Mouse (Mus musculus) kidney, postnatal 4 days (tissue): Measurements from ENCODE around the gene Rps13.
"Not testable (repeated sequence)": the region's sequence is repeated elsewhere in the genome, so short reads cannot be mapped to it uniquely, and the experiment has no call there.

Experiments
- DNase-seq, 2 experiments: peaks; one replicate each; pipeline ENCODE4 v3.0.0; 2021; ENCODE audit warnings: mixed read lengths in 2 of 2

Rps13 gene

DNA sequence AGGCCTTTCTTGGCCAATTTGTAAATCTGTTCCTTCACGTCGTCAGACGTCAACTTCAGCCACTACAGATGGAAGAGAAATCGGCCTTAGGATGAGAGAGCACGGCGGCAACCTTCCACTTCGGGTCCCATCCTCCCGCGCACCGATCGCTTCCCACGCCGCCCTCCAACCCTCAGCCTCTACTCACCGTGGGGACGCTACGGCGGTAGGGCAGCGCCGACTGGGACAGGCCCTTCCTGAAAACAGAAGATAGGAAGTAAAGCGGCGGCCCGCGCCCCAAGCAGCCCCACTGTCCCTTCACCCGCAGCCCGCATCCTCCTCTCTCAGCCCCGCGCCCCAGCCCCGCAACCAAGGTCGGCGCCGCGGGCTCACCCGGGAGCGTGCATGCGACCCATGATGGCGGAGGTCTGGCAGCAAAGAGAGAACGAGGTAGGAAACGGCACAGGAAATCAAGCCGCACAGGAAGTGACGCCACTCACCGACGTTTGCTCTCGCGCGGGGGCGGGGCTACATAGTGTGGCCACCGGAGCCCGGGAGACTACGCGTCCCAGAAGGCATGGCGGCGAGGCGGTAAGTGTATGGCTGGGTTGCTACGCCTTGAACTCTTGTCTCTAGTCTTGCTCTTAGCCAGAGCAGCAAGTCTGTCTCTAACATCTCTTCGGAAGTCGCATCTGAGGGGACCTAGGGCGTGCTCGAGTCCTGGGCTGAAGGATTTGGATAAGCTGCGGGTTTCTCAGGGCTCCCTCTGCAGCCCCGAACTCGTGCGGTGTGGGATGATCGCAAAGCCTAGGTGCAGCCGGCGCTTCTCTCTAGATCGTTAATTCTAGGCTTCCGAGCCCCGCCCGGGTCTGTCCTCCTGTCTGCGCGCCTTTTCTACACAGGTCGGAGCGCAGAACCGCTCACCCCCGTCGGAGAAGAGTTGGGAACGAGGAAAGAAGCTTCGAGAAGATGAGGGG lies at the start of gene Rps13:
Gene Rps13 (minus strand): TSS at position 483 of the 956 bp plus-strand sequence.
- DNase-seq: peak; percentile 99

DNA sequence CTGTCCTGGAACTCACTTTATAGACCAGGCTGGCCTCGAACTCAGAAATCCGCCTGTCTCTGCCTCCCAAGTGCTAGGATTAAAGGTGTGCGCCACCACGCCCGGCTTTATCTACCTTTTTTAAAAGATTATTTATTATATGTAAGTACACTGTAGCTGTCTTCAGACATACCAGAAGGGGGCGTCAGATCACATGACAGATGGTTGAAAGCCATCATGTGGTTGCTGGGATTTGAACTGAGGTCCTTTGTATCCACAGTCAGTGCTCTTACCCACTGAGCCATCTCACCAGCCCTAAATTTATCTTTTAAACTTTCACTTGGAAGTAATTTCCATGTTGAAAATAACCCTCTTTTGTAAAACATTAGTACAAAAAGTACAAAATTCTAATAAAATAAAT lies 45.2 kb upstream of the Rps13 start:
- not testable (repeated sequence) for DNase-seq

DNA sequence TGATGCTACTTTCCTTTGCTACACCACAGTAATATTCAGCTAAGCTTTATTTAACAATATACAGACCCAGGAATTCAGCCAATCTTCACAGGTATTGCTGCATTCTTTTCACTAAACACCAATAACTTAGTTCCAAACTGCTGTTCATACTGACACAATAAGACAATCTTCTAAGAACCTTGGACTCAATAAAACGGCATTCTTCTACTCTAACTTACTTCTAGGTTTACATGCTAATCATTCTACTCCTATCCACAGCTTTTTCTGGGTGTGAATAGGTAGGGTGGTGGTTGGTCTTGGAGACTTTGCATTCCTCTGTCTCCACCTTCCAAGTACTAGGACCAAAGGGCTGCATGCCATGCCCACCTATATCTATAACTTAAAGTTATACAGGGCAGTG lies 40.3 kb upstream of the Rps13 start:
- no peak for DNase-seq

DNA sequence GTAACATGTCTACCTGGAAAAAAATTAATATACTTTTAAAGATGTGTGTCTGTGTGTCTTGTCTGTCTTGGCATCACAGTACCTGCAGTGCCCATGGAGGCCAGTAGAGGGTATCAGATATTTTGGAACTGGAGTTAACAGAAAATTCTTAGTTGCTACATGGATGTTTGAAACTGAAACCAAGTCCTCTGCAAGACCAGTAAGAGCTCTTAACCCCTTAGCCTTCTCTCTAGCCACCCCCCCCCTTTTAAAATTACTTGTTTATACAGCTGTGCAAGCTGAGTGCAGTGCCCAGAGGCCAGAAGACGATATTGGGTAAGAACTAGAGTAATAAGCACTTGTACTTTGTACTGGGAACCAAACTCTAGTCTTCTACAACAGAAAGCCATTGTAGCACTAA lies 2.2 kb upstream of the Rps13 start:
- peak; percentile 76 to 80 for DNase-seq

DNA sequence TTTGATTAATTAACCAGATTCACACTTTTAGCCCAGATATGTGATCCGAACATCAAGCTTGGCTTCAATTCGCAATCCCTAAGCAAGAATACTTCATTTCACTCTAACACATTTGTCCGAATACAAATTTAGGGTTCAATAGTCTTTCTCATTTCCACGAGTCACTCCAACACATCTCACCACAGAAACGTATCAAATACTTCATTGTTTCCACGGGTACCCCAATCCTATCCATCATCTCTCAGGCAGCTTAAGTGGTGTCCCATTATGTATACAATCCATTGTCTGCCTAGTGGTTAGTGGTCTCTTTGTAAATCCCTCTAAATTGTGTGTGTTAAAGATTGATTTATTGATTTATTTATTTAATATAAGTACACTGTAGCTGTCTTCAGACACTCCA lies 1.1 kb upstream of the Rps13 start:
- DNase-seq: no peak

DNA sequence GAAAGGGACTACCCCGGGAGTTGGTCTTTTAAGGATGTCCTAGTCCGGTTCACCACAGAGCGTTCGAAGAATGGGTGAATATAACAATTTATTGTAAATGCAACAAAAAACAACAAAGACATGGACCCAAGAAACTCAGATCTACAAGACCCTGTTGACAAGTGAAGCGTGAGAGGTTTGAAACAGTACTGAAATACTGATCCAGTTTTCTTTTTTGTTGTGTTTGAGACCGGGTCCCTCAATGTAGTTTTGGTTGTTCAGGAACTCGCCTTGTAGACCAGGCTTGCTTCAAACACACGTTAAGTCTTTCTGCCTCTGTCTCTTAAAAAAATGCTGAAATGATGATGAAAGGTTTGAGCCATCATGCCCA lies 659 bp upstream of the Rps13 start:
- DNase-seq: no peak

DNA sequence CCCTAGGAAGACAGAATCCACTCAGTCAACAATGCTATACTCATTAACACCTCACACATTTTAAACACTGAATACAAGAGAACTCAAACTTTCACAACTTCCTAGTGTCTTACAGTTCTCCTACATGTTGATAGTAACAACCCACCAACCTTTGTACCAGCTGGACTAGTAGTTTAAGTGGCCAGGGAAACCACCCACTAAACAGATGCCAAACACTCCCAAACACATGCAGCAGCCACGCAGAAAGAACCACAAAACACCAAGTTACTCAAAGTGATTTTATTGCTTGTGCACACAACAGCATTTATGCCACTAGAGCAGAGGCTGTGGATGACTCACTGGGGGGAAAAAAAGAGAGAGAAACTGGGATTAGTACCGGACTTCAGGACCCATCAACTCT lies 2.7 kb downstream of the Rps13 start:
- no peak for DNase-seq

DNA sequence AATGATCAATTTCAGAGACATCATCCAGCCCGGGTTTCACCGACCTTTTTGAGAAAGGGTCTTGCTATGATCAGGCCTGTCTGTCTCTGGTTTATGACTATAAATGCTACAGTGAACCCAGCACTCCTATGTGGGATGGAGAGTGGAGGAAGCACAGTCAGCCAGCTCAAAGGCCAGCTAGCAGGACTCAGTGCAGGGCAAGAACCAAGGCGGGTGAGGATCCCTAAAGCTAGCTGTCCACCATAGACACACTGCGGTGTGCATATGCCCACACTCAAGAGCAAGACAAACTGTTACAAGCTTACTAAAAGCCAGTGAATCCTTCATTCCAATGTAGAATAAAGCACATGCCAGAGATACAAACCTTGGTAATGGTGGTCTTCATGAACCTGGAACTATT lies 4.1 kb downstream of the Rps13 start:
- DNase-seq: no peak

DNA sequence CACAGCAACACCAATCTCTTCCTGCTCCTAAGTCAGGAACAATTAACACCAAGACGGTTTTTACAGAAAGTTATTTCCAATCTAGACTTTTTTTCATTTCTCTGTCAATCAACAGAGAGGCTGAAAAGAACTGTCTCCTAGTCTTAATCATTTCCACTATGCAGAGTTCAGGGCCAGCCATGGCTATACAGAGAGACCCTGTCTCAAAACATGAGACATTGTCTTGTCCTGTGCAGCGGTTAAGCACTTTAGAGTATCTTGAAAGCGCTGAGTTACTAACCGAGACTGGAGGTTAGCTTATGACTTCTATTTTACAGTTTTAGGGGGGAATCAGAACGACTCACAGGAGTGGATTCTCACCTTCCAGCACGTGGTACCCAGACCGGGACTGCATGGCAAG lies 5.2 kb downstream of the Rps13 start:
- no peak for DNase-seq

DNA sequence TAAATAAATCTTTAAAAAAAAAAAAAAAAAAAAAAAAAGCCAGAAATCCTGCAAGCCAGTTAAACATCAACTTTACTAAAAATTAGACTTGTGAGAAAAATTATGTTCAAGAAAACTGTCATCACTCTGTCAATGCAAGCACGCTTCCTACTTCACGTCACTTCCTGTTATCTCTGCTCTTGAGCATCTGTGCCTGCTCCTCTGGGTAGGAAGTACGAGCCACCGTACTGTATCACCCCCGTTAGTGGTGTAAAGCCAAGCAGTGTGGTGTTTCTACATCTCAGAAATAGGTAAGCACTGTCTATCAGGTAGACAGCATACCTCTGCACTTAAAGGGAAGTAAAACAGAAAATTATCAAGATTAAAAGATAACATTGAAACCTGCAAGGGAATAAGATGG lies 6.1 kb downstream of the Rps13 start:
- no peak for DNase-seq

DNA sequence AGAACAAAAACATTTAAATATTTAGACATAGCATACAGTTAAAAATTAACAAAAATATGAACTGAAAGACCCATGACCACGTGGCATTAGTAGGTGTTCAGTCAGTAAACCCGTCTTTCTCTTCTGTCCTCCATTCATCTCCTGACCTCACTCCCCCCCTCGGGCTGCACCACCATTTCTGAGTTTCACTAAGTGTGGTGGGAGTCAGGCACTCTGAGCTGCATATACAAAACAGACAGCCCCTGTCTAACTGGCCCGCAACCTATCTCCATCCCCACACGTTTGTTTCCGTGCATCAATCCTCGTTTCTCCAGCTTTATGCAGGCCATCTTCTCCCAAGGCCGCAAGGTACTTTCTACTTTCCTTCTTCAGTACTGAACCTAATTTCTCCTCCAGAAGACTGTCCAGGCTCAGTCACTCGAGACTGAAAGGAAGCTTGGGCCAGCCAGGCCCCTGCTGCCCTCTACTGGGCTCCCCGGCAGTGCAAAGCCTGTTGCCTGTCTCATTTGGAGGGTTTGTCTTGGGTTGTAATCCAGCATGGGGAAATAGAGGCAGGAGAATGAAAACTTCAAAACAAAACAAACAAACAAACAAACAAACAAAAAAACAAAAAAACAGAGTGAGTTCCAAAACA lies 10.5 kb downstream of the Rps13 start:
- DNase-seq: peak; percentile 85 to 89

DNA sequence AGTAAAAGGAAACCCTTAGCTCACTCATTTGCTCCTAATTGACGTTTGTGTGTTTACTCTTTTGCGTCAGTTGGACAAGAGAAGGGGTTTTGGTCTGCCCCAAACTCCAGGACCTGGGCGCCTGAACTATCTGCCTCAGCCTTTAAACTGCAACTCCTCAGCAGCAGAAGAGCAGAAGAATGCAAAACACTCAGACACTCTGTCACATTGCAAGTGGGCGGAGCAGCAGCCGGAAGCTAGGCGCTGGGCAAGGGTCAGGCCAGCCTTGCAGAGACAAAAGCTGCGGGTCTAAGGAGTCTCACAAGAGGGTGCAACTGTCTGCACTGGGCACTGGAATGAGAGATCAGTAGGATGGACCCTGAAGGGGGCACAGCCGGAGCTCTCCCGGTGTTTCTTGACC lies 24.5 kb downstream of the Rps13 start:
- DNase-seq: peak; percentile 72 to 84

DNA sequence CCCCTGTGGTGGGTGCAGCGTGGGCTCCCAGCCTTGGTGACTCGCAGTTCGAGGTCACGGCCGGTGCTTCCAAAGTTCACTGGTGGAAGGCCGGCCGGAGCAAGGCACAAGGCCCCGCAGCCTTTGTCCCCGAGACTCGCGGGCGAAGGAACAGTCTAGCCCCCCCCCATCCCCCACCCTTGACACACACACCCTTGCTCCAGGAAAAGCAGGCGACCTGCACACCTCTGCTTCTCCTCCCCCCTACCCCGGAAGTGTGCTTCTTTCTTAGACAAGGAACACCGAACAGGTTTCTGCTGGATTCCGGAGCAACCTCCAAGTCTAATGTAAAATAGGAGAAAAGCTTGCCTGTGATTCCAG lies 25.4 kb downstream of the Rps13 start:
- peak; percentile 57 to 74 for DNase-seq

DNA sequence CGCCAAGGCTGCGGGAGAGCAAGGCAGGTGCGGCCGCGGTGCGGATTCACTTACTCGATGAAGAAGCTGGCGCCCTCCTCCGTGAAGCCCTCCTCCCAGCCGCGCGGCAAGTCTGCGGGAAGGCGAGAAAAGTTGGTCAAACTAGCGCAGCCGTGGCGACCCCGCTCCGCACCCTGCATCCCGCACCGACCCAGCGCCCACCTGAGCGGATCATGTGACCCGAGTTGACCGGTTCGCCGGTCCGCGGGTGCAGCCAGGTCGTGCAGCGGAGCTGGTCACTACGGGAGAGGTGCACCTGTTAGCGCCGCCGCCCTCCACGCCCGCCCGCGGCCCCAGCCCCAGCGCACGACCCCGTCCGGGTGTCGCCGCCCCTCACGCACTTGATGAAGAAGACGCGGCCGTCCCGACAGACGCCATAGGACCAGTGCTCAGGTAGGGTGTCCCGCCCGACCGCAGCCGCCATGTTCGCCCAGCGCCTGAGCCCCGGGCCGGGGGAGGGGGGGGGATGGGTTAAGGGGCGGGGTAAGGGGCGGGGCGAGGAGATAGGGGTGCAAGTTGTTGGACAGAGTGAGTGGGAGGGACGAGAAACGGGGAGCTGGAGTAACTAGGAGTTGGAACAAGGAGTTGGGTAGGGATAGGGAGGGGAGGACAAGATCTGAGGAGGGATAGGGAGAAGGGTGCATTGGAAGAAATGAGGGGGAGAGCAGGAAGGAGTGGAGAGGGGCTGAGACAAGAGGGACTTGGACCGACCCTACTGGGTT lies 25.9 kb downstream of the Rps13 start, which contains the start of gene Plekha7:
Gene Plekha7 (minus strand): TSS at position 506 of the 761 bp plus-strand sequence.
- peak; percentile 73 to 83 for DNase-seq

DNA sequence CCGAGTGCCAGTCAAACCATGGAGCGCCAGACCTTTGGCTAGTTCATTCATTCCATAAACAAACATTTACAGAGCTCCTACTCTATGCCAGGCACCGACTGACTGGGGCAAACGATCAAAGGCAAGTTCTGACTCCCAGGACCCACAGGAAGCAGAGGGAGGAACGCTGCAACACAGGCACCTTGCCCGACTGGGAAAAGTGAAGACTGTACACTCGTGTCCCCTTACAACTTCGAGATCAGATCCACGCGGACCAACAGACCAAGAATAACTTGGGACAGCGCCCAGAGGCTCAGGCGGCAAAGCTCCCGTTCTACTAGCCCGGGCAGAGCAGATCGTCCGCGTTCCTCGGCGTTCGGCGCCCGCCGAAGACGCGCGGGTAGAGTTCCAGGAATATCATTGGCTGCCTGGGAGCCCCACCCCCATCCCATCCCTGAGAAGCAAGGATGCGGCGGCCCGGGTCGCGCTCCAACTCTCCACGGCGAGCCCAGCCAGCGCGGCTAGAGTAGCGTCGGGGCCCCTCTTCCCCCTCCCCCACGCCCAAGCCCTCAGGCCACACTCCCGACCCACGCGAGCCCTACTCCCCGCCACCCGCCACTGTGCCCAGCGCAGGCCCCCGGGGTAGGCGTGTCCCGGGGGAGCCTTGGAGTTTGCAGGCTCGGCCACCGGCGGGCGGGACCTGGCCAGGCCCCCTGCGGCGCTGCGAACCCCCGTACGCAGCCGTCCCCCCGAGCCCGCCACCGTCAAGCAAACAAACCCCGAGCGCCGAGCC lies 26.7 kb downstream of the Rps13 start:
- DNase-seq: peak; percentile 84 to 89

DNA sequence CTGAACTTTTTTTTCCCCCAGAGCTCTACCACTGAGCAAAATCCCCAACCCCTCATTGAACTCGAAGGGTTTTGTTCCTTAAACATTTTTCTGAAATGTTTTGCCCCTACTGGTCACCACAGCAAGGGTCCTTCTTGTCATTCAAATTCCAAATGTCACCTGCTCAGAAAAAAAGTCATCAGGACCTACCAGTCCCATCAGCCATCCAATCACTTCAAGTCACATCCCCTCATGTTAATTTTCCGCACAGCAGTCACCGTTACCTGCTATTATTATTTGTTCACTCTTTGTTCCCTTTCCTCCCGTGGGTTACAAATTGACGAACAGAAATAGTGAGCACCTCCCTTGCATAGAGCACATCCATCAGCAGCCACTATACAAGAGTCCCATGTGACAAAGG lies 27.4 kb downstream of the Rps13 start:
- DNase-seq: no peak

DNA sequence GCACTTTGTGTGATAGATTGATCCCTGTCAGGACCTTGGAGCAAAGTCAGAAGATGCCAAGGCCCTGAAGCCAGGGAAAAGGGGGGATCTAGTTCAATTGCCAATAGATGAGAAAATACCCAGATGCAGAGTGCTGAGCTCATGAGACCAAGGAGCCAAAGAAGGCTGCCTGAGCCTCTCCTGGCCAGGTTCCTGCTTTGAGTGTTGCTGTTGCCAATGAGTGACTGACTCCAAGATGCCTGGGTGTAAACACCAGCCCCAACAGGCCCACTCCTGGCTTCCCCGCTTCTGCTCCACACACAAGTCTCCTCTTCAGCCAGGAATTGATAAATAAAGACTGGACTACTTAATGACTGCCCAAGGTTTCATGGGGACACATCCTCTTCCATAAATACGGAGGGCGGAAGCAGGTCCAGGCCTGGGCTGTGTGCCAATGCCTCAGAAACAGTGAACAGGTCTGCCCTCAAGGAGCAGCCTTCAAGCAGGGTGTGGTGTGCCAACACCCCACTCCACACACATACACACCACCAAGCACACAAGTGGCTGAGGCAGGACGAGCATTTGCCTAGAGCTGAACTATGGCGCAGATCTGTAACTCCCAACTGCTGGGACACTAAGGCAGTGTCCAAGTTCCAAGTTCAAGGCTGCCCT lies 32.2 kb downstream of the Rps13 start:
- no peak for DNase-seq

DNA sequence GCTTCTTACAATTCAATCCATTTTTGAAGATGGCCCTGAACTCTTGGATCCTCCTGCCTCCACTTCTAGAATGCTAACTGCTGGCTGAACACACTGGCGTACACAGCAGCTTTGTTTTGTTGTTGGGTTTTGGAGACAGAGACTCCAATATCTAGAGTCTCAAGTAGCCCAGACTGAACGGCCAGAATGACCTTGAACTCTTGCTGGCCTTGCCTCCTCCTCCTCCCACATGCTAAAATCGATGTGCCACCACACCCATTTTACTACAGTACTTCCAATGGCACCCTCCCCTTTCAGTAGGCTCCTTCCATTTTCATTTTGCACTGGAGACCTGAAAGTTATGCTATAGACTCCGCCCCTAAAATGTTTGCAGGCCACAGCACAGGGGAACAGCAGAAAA lies 32.9 kb downstream of the Rps13 start:
- DNase-seq: no peak

DNA sequence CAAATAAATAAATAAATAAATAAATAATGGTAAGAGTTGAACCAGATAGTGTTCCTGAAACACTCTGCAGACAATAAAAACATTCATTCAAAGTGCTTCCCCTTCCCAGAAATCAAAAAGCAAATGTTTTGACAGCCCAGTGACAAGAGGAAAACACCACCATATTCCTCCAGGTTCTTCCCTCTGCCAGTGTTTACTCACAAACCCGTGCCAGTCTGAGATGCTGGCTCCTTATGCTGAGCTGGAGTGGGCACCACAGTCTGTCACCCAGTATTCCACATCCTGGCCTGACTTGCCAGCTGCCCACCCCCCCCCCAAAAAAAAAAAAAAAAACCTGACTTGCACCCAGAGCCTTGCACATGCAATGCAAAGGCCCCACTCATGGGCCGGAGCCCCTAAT lies 35.1 kb downstream of the Rps13 start:
- DNase-seq: no peak

DNA sequence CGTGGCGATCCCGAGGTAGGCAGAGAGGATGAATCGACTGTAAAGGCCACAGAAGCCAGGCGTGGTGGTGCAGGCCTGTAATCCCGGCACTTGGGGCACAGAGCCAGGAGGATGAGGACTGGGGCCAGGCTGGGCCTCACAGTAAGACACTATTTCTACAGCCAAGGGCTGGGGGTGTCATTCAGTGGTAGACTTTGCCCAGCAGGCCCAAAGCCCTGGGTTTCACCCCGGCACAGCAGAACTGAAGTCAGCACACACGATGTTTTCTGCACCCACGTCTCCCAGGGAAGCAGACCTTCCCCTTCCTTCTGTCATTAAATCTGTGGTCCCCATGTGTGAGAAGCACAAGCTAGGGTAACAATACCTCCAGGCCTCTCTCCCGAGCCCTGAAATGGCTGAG lies 35.6 kb downstream of the Rps13 start:
- peak in 1 of 2 experiments; percentile 48 for DNase-seq

DNA sequence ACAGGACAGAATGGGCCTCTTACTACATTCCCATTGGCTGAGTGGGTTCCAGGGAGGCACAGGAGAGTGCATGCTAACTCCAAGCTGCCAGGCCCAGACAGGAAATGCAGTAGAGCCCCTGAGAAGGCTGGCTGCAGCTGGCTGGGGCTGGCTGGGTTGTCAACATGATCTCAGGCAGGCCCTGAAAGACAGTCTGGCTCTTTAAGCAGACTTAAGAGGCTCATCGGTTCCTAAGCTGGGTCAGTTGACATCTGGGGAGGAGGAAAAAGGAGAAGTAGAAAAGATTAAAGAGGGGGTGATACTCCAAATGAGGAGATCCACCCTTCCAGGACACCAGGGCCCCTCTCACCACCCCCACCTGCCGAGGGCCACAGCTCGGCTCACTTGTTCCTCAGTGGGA lies 39.0 kb downstream of the Rps13 start:
- DNase-seq: peak in 1 of 2 experiments; percentile 47

DNA sequence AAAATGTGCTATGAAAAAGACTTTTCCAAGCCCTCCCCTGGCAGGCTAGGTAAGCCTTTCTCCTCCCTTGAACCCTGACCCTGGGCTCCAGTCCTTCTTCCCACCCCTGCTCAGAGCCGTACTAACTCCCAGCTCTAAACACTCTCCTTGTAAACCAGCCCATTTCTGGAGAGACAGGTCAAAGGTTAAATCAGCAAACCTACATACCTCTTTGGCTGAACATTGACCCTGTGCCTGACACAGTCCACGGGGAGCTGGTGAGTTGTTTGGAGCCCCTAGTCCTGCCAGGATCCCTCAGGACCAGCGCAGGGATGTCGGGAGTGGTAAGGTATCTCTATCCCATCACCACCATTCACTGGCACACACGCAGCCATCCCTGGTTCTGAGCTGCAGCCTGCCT lies 41.6 kb downstream of the Rps13 start:
- no peak for DNase-seq
